Mouse (Mus musculus) large intestine, adult 2 months (tissue): Measurements from ENCODE around the gene Col4a3. TPM values are rescaled to one million over a fixed set of nuclear protein-coding genes. Genes with fewer than 3 reads are reported as not detected.

Experiments
- DNase-seq: peaks from one replicate; pipeline ENCODE4 v3.0.0-alpha.2; 2012; ENCODE audit warnings: low read depth, low spot score
- WGBS: fragments of 180-500 bp; shearing (Covaris S2); methylation state at CpG from one replicate; pipeline ENCODE4 v1.1.7; 2018; 5-methylcytosine and 5-hydroxymethylcytosine counted together
- polyA plus RNA-seq: library from polyadenylated mRNA; depleted of rRNA; stranded (reverse); fragments of >200 nt; gene quantifications from 2 replicates; pipeline ENCODE4 v1.2.3, GENCODE M21; 2012

The Col4a3 gene
- polyA plus RNA-seq, 1 experiment: 0.06 TPM

DNA sequence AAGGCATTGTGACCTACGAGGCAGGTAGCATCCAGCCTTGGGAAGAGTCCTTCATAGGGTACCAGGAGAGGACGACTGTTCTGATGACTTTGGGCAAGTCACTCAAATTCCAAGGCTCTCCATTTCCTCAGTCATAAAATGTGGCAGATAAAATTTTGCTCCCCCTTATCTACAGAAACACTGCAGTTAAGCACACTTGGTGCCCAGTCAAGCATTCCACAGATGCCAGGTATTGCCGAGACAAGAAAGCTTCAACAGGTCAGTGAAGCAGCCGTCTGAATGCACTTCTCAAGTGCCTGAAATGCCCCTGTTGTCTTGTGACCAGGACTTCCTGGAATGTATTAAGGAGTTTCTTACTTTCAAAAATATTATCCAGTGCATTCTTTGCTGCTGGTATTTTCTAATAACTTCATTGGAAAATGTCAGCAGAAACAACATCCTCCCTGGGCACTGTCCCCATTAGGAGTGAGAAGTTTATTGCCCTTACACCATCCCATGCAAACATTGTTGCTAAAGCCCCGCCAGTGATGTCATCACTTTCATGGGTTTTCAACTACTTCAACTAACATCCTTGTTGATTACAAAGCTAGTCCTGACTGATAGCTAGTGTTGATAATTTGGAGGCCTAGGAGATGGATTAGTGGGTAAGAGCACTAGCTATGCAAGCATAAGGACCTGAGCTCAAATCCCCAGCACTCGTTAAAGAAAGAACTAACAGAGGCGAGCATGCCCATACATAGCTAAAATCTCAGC lies 16.7 kb downstream of the Col4a3 start:
- no peak for DNase-seq
- WGBS: 55% methylated on average over 7 of the region's 7 CpGs

DNA sequence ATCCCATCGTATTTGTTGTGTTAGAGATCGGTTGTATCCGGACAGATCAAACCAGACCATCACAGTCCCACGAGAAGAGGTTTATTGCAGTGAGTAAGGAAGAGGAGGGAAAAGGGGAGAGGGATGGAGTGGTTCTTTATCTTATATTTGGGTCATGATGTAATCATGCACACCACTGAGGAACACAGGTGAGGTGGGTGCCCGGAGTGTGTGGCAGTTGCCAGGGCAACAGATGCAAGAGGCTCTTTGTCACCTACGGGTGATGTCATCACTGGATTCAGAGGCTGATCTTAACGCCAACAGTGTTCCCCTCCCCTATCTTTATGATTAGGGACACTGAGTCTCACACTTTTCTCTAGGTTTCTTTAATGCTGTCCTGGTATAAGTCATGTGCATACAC lies 18.6 kb downstream of the Col4a3 start:
- DNase-seq: no peak
- 75% methylated on average over 7 of the region's 7 CpGs for WGBS

GRCm38 (mm10) chr1:82605856-82606255 lies 19.1 kb downstream of the Col4a3 start:
- 43% methylated on average over 7 of the region's 7 CpGs for WGBS
- no peak for DNase-seq

DNA sequence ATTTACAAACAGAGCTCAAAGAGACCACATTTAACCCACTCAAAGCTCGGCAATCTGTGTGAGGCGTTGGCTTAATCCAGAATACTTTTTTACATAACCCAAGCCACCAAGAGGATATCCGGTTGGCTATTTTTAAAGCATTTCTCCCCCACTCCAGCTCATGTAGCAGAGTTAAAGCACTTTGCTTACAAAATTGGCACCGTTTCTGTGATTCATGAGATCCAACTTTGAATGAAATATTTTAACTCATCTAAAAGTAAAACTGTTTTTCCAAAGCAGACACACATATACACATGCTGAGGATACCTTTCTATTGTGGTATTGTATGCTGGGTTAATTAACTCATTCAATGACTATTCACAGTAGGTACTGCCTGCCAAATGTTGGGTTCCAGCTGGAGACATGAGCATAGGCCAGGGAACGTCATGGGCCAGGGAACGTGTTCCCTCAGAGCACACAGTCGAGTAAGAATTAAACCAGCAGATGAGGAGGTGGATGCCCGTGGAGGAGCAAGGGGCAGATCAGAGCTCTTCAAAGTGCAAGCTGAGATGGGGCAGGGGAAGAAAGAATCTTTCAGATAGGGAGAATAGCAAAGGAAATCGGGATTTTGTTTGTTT lies 22.0 kb downstream of the Col4a3 start:
- DNase-seq: no peak
- 57% methylated on average over 9 of the region's 9 CpGs for WGBS

GRCm38 (mm10) chr1:82612061-82612660 lies 25.4 kb downstream of the Col4a3 start:
- WGBS: 79% methylated on average over 9 of the region's 9 CpGs
- no peak for DNase-seq

GRCm38 (mm10) chr1:82618001-82618400 lies 31.3 kb downstream of the Col4a3 start:
- WGBS: 61% methylated on average over 5 of the region's 5 CpGs

DNA sequence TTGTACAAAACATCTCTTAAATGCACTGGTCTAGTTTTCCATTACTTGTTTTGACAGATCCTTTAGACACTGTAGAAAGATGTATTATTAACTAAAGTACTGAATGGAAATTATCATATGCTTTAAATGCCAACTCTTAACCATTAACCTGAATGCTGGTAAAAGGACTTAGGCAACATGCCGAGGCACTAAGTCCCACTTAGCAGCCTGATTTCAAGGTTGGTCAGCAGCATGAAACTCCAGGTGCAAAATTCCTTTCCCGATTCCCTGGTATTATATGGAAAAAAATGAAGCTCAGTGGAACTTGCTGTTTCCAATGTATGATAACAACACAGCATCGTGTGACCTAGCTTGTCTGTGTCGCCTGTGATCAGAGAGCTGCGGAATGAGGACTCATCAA lies 31.9 kb downstream of the Col4a3 start:
- no peak for DNase-seq
- 80% methylated on average over 5 of the region's 5 CpGs for WGBS

More at GRCm38 (mm10) chr1:82618001-82618400, 31.3 kb downstream of the Col4a3 start:
- DNase-seq: no peak

DNA sequence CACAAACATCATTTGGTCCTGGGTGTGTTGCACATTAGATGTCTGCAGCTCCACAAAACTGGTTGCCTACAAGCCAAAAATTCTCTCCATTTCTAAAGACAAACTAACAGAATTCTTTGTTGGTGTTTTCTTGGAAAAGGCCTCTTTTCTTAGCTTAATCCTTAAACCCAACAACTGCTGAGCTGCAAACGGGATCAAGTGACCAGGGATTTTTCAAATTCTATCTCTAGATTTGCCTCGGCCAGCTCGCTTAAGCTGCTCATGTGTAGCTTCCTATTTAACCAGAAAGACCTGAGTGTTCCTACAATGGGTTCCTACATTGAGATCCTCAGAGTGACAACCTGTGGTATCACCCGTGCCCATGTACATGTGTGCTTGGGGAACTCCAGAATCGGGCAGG lies 33.3 kb downstream of the Col4a3 start:
- WGBS: 87% methylated on average over 5 of the region's 5 CpGs

GRCm38 (mm10) chr1:82624934-82625333 lies 38.2 kb downstream of the Col4a3 start:
- no peak for DNase-seq
- 74% methylated on average over 6 of the region's 6 CpGs for WGBS

More for the DNA sequence above, 33.3 kb downstream of the Col4a3 start:
- DNase-seq: no peak

DNA sequence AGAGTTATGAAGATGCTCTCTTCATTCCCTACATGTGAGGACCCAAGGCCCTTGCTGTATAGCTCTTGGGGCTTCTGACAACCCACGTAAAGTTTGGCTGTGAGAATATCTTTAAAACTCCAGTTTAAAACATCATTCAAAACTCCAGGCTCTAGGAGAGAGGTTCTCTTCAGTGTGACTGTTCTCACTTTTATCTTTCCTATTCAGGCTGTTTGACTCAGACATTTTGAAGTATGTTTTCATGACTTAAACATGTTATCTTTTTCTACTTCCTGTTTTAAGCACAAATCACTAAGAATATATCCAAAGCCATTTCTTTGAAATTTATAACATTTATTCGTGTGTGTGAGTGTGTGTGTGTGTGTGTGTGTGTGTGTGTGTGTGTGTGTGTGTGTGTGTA lies 38.8 kb downstream of the Col4a3 start:
- DNase-seq: no peak
- WGBS: 65% methylated on average over 2 of the region's 2 CpGs

DNA sequence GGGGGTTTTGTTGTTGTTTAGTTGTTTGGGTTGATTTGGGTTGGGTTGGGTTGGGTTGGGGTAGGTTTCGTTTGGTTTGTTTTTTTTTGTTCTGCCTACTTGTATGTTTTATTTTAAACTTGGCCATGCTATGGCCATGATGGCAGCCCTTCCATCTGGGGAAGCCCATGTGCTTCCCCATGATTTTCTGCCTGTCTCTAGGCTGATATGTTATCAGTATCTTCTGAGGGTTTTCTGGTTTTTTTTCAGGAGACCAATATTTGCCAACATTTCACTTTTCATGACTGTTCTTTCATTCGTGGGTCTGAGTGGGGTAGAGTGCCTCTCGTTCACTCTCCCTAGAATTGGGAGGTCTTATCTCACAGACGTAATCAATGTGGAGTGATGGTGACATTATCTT lies 40.9 kb downstream of the Col4a3 start:
- DNase-seq: no peak
- 61% methylated on average over 4 of the region's 4 CpGs for WGBS

DNA sequence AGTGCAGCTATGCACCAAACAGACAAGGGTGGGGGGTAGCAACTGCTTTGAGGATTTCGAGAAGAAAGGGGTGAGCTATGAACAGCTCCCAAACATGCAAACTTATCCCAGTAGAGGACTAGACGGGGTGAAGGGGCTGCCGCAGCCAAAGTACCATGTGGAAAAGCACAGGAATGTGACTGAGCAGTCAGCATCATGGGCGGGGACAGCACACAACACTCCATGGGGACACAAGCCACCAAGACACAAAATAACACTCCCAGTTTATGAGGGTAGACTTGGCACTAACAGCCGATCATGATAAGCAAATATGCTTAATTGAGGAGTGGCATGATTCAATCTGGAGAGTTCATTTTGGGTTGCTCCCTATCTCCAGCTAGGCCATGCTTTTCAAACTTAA lies 42.8 kb downstream of the Col4a3 start:
- whole genome bisulfite sequencing: 56% methylated on average over 5 of the region's 5 CpGs
- DNase-seq: no peak

DNA sequence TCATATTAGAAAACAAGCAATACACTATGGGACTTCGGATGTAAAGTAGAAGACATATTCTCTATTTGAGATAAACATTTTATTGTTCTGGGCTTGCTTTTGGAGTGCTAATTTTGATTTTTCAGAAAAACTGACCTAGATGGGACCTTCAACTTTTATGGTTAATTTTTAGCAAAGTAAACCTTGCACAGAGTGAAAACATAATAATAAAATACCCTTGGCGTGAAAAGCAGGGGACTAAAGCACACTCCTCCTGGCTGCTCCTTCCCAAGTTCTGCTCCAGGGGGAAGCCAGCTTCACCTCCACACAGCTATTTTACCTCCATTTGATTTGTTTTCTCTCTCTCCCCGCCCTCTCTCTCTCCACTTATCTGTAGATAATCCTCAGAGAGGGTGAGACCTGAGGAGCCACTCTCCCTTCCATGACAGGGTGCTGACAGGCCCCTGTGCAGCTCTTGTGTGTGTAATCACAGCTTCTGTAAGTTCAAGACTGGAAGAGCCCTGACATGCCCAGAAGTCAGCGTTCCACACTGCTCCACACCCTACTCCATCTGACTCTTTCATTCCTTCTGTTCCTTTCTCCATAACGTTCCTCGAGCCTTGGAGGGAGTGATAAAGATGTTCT lies 44.6 kb downstream of the Col4a3 start:
- WGBS: 47% methylated on average over 6 of the region's 6 CpGs
- DNase-seq: no peak

- no peak for DNase-seq
- 71% methylated on average over 19 of the region's 19 CpGs for WGBS
These were observed 48.0 kb downstream of the Col4a3 start for GRCm38 (mm10) chr1:82634545-82635253.

DNA sequence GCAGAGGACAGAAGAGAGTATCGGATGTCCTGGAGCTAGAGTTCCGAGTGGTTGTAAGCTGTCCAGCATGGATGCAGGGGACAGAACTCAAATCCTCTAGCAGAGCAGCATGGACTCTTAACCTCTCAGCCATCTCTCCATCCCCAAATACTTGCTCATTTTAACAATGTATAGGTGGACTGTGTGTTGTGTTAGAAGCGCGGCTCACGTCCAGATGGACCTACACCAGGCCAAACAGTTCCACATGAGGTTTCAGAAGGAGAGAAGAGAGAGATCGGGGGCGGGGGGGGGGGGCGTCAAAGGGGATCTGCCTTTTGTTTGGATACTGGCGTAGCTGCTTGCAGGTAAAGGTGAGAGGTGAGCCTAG lies 48.5 kb downstream of the Col4a3 start:
- WGBS: 78% methylated on average over 9 of the region's 9 CpGs
- DNase-seq: no peak

- DNase-seq: no peak
- 70% methylated on average over 4 of the region's 4 CpGs for WGBS
These were observed 49.6 kb downstream of the Col4a3 start for GRCm38 (mm10) chr1:82636321-82636720.

GRCm38 (mm10) chr1:82637414-82637813 lies 50.7 kb downstream of the Col4a3 start:
- 81% methylated on average over 7 of the region's 7 CpGs for WGBS
- DNase-seq: no peak

- WGBS: 83% methylated on average over 2 of the region's 2 CpGs
- no peak for DNase-seq
These were observed 51.7 kb downstream of the Col4a3 start for GRCm38 (mm10) chr1:82638428-82638827.

DNA sequence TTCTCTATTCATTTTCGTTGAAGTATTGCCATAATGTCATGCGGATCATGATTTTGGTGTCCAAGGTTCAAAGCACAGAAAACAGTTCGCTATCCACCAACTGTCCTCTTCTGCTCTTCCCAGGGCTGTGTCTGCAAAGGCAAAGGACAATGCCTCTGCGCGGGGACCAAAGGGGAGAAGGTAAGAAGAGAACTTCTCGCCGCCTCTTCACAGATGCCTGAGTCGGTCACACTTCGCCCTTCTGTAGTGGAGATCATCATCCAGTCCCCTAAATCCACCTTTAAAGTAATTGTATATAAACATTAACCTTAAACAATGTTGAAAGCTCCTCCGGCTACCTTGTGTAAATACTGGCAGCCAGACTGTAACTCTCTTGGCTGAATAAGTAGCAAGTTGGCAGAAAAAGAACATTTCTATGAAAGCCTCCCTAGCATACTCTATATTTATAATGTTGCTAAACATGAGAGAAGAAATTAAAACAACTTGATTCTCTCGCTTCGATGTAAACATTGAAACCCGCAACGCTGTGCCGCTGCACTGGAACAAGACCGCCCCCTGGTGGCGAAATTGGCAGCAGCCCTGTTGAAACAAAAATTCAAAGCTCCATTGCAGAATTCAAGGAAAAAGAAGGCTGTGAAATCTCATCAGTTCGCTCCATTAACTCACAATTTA lies 54.7 kb downstream of the Col4a3 start:
- peak; percentile 24 for DNase-seq
- 14% methylated on average over 18 of the region's 18 CpGs for WGBS
